Mouse (Mus musculus): ENCODE results near the gene Rp2.

Rp2 gene

DNA sequence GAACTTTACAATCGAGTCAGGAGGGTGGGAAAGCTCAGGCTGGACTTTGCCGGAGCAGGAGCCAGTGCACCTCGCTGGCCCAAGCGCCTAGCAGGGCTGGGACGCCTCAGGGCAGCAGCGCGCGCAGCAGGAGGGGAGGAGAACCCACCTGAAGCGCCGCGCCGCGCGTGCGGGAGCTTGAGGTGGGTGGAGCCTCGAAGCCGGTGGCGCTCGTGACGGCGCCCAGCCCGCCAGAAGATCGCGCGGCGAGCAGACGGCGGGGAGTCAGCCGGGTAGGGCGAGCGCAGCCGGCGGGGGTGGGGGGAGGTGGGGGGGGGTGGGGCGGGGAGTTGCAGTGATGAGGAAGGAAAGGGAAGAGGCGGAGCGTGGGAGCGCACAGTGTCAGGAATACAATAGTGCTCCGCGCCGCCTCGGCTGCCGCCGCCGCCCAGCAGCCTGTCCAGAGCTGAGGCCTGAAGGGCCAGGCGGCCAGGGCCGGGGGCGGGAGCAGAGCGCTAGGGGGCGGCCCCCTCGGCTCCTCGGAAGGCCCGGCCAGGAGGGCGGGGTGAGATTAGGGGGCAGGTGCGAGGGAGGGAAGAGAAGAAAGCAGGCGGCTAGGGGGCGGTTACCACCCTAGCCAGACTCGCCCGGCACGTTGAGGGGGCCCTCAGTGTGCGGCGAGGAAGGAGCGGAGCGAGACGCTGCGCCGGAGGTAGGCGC lies 61.0 kb downstream of the Rp2 start, which contains the start of gene Jade3:
Gene Jade3, plus strand, starts transcription at position 549 of the 699 bp plus-strand sequence.
- DNase-seq (ENCODE audit: inconsistent ontology term) = peak; percentile 94

DNA sequence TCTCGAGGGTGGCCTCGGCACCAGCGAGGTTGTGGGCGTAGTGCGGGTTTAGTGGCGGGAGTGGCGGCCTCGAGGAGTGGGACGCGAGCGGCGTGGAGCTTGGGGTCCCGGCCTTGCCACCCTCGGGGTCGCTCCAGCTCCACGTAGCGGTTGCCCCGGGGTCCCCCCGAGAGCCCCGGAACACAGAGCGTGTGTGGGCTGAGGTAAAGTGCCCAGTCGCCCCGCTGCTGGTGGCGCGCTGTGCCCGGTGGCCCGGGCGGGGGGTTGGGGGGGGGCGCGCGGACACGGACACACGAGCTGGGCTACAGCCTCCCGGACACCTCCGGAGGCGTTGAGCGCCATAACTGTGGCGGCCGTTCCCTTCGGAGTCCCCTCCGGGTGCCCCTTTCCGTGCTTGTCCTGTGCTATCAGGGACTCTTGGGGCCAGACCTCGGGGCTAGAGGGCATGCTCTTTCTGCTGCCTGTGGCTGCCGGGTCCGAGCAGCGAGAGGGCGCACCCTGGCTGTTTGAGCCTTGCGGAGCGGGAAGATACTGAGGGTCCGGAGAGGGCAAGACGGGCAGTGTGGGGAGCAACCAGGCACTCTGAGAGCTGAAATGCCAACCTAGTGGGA lies 61.7 kb downstream of the Rp2 start:
- DNase-seq (ENCODE audit: inconsistent ontology term) = peak; percentile 48

Measured in Muller cell, postnatal 12 days (primary cell).